In the genomic region with DNA sequence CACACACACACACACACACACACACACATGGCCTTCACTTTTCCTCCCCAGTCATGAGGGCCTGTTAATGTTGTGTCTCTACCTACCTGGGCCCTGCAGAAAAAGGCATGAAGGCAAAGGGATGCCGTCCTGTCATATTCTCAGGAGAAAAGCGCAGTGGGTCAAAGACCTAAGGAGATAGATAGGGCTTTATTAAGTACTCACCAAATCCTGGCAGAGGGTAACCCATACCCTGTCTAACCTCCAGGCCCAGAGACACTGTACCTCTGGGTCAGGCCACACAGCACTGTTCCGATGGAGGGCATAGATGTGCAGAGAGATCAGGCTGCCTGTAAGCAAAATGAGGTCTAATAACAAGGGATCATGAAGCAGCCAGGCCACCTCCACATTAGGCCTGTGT, we compare ENCODE assay signal across 37 mouse cellular contexts. TPM values are rescaled to one million over a fixed set of nuclear protein-coding genes. Genes with fewer than 3 reads are reported as not detected.
"Had no signal": no experiment of that assay in that cellular context is flagged by ENCODE, and none has a peak within 500 bp of the region (broad histone marks: within the 10 kb centered on the region; RNA-seq: fewer than 3 reads in every experiment).

No protein-coding gene starts in this region.

RNA-seq across cellular contexts. Expression of gene Cyp4b1, which starts 22.0 kb away (rescaled TPM):
- total RNA-seq: megakaryocyte, adult 5-6 weeks; monocyte, adult 5-6 weeks had no signal
- polyA plus RNA-seq: limb, embryonic 10.5 days; limb, embryonic 11.5 days; limb, embryonic 12.5 days; macrophage; midbrain, embryonic 10.5 days; midbrain, embryonic 12.5 days; neural tube, embryonic 11.5 days had no signal

RNA-seq across cellular contexts. Expression of gene Cyp4a32, which starts 24.8 kb away (rescaled TPM):
- total RNA-seq: left cerebral cortex, adult 8-10 months; left cerebral cortex, postnatal 10 days; left cerebral cortex, postnatal 14 days; left cerebral cortex, postnatal 25 days; left cerebral cortex, postnatal 36 days; left cerebral cortex, postnatal 4 days; megakaryocyte, adult 5-6 weeks; midbrain, postnatal 0 days; monocyte, adult 5-6 weeks had no signal
- polyA plus RNA-seq: limb, embryonic 10.5 days; limb, embryonic 11.5 days; limb, embryonic 12.5 days; limb, embryonic 13.5 days; limb, embryonic 14.5 days; limb, embryonic 15.5 days; liver, embryonic 11.5 days; liver, embryonic 12.5 days; liver, embryonic 13.5 days; liver, embryonic 14.5 days; liver, embryonic 15.5 days; liver, embryonic 16.5 days; lung, adult 2 months; lung, embryonic 14.5 days; lung, embryonic 15.5 days; lung, embryonic 16.5 days; lung, postnatal 0 days; macrophage; midbrain, embryonic 10.5 days; midbrain, embryonic 11.5 days; midbrain, embryonic 12.5 days; midbrain, embryonic 13.5 days; midbrain, embryonic 14.5 days; midbrain, embryonic 15.5 days; midbrain, embryonic 16.5 days; midbrain, postnatal 0 days; myocyte; neural tube, embryonic 11.5 days; neural tube, embryonic 12.5 days had no signal
